Mouse (Mus musculus): Measurements from ENCODE around the gene Dlg1. TPM values are rescaled to one million over a fixed set of nuclear protein-coding genes. Genes with fewer than 3 reads are reported as not detected.

Gene Dlg1
- polyA plus RNA-seq, 1 experiment from 2014 or later = 28.5 TPM

- Histone ChIP-seq H3K4me1 (replicated peaks; ENCODE audit: control insufficient read depth, insufficient read depth, low read length) (no peaks in the 10 kb centered on the region), H3K36me3 (ENCODE audit: control insufficient read depth, insufficient read depth, low read length) (peaks cover 12% of the 10 kb centered on the region), H3K4me3 (ENCODE audit: low read depth, low read length) (no peak overlapping the region), H3K9me3 (ENCODE audit: control insufficient read depth, low read length) (no peaks in the 10 kb centered on the region), H3K9ac (ENCODE audit: low read length) (no peak overlapping the region), H3K4me2 (ENCODE audit: low read length) (no peak overlapping the region), H3K27me3 (replicated peaks; ENCODE audit: control insufficient read depth, insufficient read depth, low read length) (no peaks in the 10 kb centered on the region), H3K27ac (ENCODE audit: low read depth) (no peak overlapping the region)
- DNase-seq (ENCODE audit: low spot score) (no peak), ATAC-seq (replicated peaks; ENCODE audit: low FRiP score, low TSS enrichment, low read depth) (no peak)
Observed at GRCm38 (mm10) chr16:31687766-31688165, 24.5 kb downstream of the Dlg1 start.

GRCm38 (mm10) chr16:31695286-31696020 lies 32.2 kb downstream of the Dlg1 start:
- H3K9ac ChIP-seq (ENCODE audit: low read length) = no peak overlapping the region
- 47% methylated on average over 11 of the region's 11 CpGs for WGBS
- no peaks in the 10 kb centered on the region for H3K27me3 ChIP-seq (replicated peaks; ENCODE audit: control insufficient read depth, insufficient read depth, low read length)
- H3K9me3 ChIP-seq (ENCODE audit: control insufficient read depth, low read length) = no peaks in the 10 kb centered on the region
- DNase-seq (ENCODE audit: low spot score) (no peak), ATAC-seq (replicated peaks; ENCODE audit: low FRiP score, low TSS enrichment, low read depth) (no peak)
- no peak overlapping the region for H3K4me3 ChIP-seq (ENCODE audit: low read depth, low read length)
- H3K27ac ChIP-seq (ENCODE audit: low read depth) = 0 out of 2 replicates have a peak overlapping the region, but pooled peaks have one; percentile 1
- no peaks in the 10 kb centered on the region for H3K36me3 ChIP-seq (ENCODE audit: control insufficient read depth, insufficient read depth, low read length)
- peak overlapping the region; percentile 26; the same call in 1 of the 2 replicates for H3K4me2 ChIP-seq (ENCODE audit: low read length)
- H3K4me1 ChIP-seq (replicated peaks; ENCODE audit: control insufficient read depth, insufficient read depth, low read length) = peaks cover 17% of the 10 kb centered on the region

- ATAC-seq (replicated peaks; ENCODE audit: low FRiP score, low TSS enrichment, low read depth) (no peak), DNase-seq (ENCODE audit: low spot score) (no peak)
- Histone ChIP-seq H3K9me3 (ENCODE audit: control insufficient read depth, low read length) (no peaks in the 10 kb centered on the region), H3K27me3 (replicated peaks; ENCODE audit: control insufficient read depth, insufficient read depth, low read length) (no peaks in the 10 kb centered on the region), H3K4me1 (replicated peaks; ENCODE audit: control insufficient read depth, insufficient read depth, low read length) (peaks cover 17% of the 10 kb centered on the region), H3K9ac (ENCODE audit: low read length) (no peak overlapping the region), H3K4me3 (ENCODE audit: low read depth, low read length) (no peak overlapping the region), H3K36me3 (ENCODE audit: control insufficient read depth, insufficient read depth, low read length) (no peaks in the 10 kb centered on the region), H3K27ac (ENCODE audit: low read depth) (peak overlapping the region; percentile 20; the same call in 1 of the 2 replicates), H3K4me2 (ENCODE audit: low read length) (0 out of 2 replicates have a peak overlapping the region, but pooled peaks have one; percentile 23)
- WGBS = 23% methylated on average over 6 of the region's 6 CpGs
Observed at GRCm38 (mm10) chr16:31696367-31696766, 33.1 kb downstream of the Dlg1 start.

- no peak overlapping the region for H3K27ac ChIP-seq (ENCODE audit: low read depth)
- H3K9ac ChIP-seq (ENCODE audit: low read length) = no peak overlapping the region
- no peak overlapping the region for H3K4me2 ChIP-seq (ENCODE audit: low read length)
- H3K27me3 ChIP-seq (replicated peaks; ENCODE audit: control insufficient read depth, insufficient read depth, low read length) = no peaks in the 10 kb centered on the region
- DNase-seq (ENCODE audit: low spot score) (no peak), ATAC-seq (replicated peaks; ENCODE audit: low FRiP score, low TSS enrichment, low read depth) (no peak)
- 79% methylated on average over 4 of the region's 4 CpGs for WGBS
- H3K4me3 ChIP-seq (ENCODE audit: low read depth, low read length) = no peak overlapping the region
- H3K4me1 ChIP-seq (replicated peaks; ENCODE audit: control insufficient read depth, insufficient read depth, low read length) = peaks cover 17% of the 10 kb centered on the region
- H3K36me3 ChIP-seq (ENCODE audit: control insufficient read depth, insufficient read depth, low read length) = no peaks in the 10 kb centered on the region
- no peaks in the 10 kb centered on the region for H3K9me3 ChIP-seq (ENCODE audit: control insufficient read depth, low read length)
Observed at GRCm38 (mm10) chr16:31697341-31697740, 34.1 kb downstream of the Dlg1 start.

- Histone ChIP-seq H3K9me3 (ENCODE audit: control insufficient read depth, low read length) (no peaks in the 10 kb centered on the region), H3K36me3 (ENCODE audit: control insufficient read depth, insufficient read depth, low read length) (no peaks in the 10 kb centered on the region), H3K4me2 (ENCODE audit: low read length) (no peak overlapping the region), H3K27me3 (replicated peaks; ENCODE audit: control insufficient read depth, insufficient read depth, low read length) (no peaks in the 10 kb centered on the region), H3K9ac (ENCODE audit: low read length) (no peak overlapping the region), H3K4me1 (replicated peaks; ENCODE audit: control insufficient read depth, insufficient read depth, low read length) (no peaks in the 10 kb centered on the region; the same call in 1 of the 2 replicates), H3K27ac (ENCODE audit: low read depth) (no peak overlapping the region), H3K4me3 (ENCODE audit: low read depth, low read length) (no peak overlapping the region)
- WGBS = 21% methylated on average over 2 of the region's 2 CpGs
- ATAC-seq (replicated peaks; ENCODE audit: low FRiP score, low TSS enrichment, low read depth) (no peak), DNase-seq (ENCODE audit: low spot score) (no peak)
Observed at GRCm38 (mm10) chr16:31705213-31705612, 42.0 kb downstream of the Dlg1 start.

GRCm38 (mm10) chr16:31705904-31706303 lies 42.7 kb downstream of the Dlg1 start:
- H3K4me2 ChIP-seq (ENCODE audit: low read length) = no peak overlapping the region
- H3K27ac ChIP-seq (ENCODE audit: low read depth) = no peak overlapping the region
- no peaks in the 10 kb centered on the region for H3K36me3 ChIP-seq (ENCODE audit: control insufficient read depth, insufficient read depth, low read length)
- no peak overlapping the region for H3K4me3 ChIP-seq (ENCODE audit: low read depth, low read length)
- H3K27me3 ChIP-seq (replicated peaks; ENCODE audit: control insufficient read depth, insufficient read depth, low read length) = no peaks in the 10 kb centered on the region
- H3K9me3 ChIP-seq (ENCODE audit: control insufficient read depth, low read length) = no peaks in the 10 kb centered on the region
- no peaks in the 10 kb centered on the region; the same call in 1 of the 2 replicates for H3K4me1 ChIP-seq (replicated peaks; ENCODE audit: control insufficient read depth, insufficient read depth, low read length)
- 85% methylated on average over 3 of the region's 3 CpGs for WGBS
- no peak for DNase-seq (ENCODE audit: low spot score)
- no peak overlapping the region for H3K9ac ChIP-seq (ENCODE audit: low read length)
- ATAC-seq (replicated peaks; ENCODE audit: low FRiP score, low TSS enrichment, low read depth) = no peak

GRCm38 (mm10) chr16:31707326-31707725 lies 44.1 kb downstream of the Dlg1 start:
- no peak overlapping the region for H3K27ac ChIP-seq (ENCODE audit: low read depth)
- H3K9me3 ChIP-seq (ENCODE audit: control insufficient read depth, low read length) = no peaks in the 10 kb centered on the region
- no peaks in the 10 kb centered on the region; the same call in 1 of the 2 replicates for H3K4me1 ChIP-seq (replicated peaks; ENCODE audit: control insufficient read depth, insufficient read depth, low read length)
- ATAC-seq (replicated peaks; ENCODE audit: low FRiP score, low TSS enrichment, low read depth) = no peak
- no peaks in the 10 kb centered on the region for H3K36me3 ChIP-seq (ENCODE audit: control insufficient read depth, insufficient read depth, low read length)
- DNase-seq (ENCODE audit: low spot score) = no peak
- H3K4me3 ChIP-seq (ENCODE audit: low read depth, low read length) = no peak overlapping the region
- H3K4me2 ChIP-seq (ENCODE audit: low read length) = no peak overlapping the region
- H3K9ac ChIP-seq (ENCODE audit: low read length) = no peak overlapping the region
- 73% methylated on average over 3 of the region's 3 CpGs for WGBS
- no peaks in the 10 kb centered on the region for H3K27me3 ChIP-seq (replicated peaks; ENCODE audit: control insufficient read depth, insufficient read depth, low read length)

GRCm38 (mm10) chr16:31722991-31723390 lies 59.7 kb downstream of the Dlg1 start:
- Histone ChIP-seq H3K27ac (ENCODE audit: low read depth) (no peak overlapping the region), H3K27me3 (replicated peaks; ENCODE audit: control insufficient read depth, insufficient read depth, low read length) (no peaks in the 10 kb centered on the region), H3K36me3 (ENCODE audit: control insufficient read depth, insufficient read depth, low read length) (no peaks in the 10 kb centered on the region), H3K4me2 (ENCODE audit: low read length) (no peak overlapping the region), H3K9ac (ENCODE audit: low read length) (no peak overlapping the region), H3K4me3 (ENCODE audit: low read depth, low read length) (no peak overlapping the region), H3K9me3 (ENCODE audit: control insufficient read depth, low read length) (peaks cover 4% of the 10 kb centered on the region; the same call in 1 of the 2 replicates), H3K4me1 (replicated peaks; ENCODE audit: control insufficient read depth, insufficient read depth, low read length) (no peaks in the 10 kb centered on the region)
- 85% methylated on average over 1 of the region's 1 CpGs for WGBS
- ATAC-seq (replicated peaks; ENCODE audit: low FRiP score, low TSS enrichment, low read depth) (no peak), DNase-seq (ENCODE audit: low spot score) (no peak)

GRCm38 (mm10) chr16:31724121-31724520 lies 60.9 kb downstream of the Dlg1 start:
- DNase-seq (ENCODE audit: low spot score) = no peak
- no peak overlapping the region for H3K9ac ChIP-seq (ENCODE audit: low read length)
- H3K27me3 ChIP-seq (replicated peaks; ENCODE audit: control insufficient read depth, insufficient read depth, low read length) = no peaks in the 10 kb centered on the region
- H3K27ac ChIP-seq (ENCODE audit: low read depth) = no peak overlapping the region
- 8% methylated on average over 1 of the region's 1 CpGs for WGBS
- H3K4me1 ChIP-seq (replicated peaks; ENCODE audit: control insufficient read depth, insufficient read depth, low read length) = no peaks in the 10 kb centered on the region
- H3K36me3 ChIP-seq (ENCODE audit: control insufficient read depth, insufficient read depth, low read length) = no peaks in the 10 kb centered on the region
- H3K4me2 ChIP-seq (ENCODE audit: low read length) = no peak overlapping the region
- H3K4me3 ChIP-seq (ENCODE audit: low read depth, low read length) = no peak overlapping the region
- H3K9me3 ChIP-seq (ENCODE audit: control insufficient read depth, low read length) = no peaks in the 10 kb centered on the region
- no peak; the same call in 1 of the 2 replicates for ATAC-seq (replicated peaks; ENCODE audit: low FRiP score, low TSS enrichment, low read depth)
